Mouse (Mus musculus): ENCODE measurements around the gene Asl. TPM values are rescaled to one million over a fixed set of nuclear protein-coding genes. Genes with fewer than 3 reads are reported as not detected.

Gene Asl
- polyA plus RNA-seq, 1 experiment from 2014 or later: 23.1 TPM

- Histone ChIP-seq H3K4me1 (ENCODE audit: insufficient read depth) (no peaks in the 10 kb centered on the region), H3K27me3 (ENCODE audit: insufficient read depth, low read length) (no peaks in the 10 kb centered on the region), H3K27ac (ENCODE audit: low read depth) (no peak overlapping the region), H3K4me3 (ENCODE audit: low read depth, low read length) (no peak overlapping the region), H3K36me3 (ENCODE audit: insufficient read depth) (0 out of 2 replicates have a peak, but pooled peaks cover 3% of the 10 kb centered on the region), H3K9ac (no peak overlapping the region), H3K9me3 (ENCODE audit: low read depth, low read length) (no peaks in the 10 kb centered on the region), H3K4me2 (no peak overlapping the region)
- TF ChIP-seq CTCF (IDR thresholded peaks at IDR 0.05; ENCODE audit: low read depth): no peak
- DNase-seq (no peak), ATAC-seq (ENCODE audit: insufficient read depth) (no peak)
- 68% methylated on average over 7 of the region's 7 CpGs for WGBS
Observed at GRCm38 (mm10) chr5:130022366-130022765, 6.7 kb downstream of the Asl start.

DNA sequence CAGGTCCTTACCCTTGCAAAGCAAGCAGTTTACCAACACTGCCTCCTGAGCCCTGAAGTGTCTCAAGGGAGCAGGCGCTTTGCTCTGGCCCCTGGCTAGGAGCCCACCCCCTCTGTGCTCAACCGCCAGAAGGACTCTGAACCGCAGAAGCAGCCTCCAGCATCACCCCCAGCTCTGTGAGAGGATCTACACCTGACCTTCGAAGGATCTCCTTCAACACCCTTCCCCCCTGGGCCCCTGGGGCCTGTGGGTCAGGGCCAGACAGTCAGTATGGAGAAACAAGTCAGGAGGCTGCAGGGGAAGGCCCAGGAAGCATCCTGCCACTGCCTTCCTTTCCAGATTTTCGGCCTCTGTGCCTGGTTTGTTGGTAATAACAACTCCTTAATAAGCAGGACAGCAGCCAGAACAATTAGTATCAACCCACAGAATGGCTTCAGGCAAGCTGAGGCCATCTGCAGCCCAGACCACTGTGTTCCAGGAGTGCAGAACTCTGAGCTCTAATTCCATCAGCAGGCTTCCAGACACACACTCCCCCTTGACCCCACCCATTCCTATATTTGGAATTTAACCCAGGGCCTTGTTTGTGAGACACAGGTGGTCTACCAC, 7.6 kb downstream of the Asl start:
- no peaks in the 10 kb centered on the region for H3K4me1 ChIP-seq (ENCODE audit: insufficient read depth)
- no peaks in the 10 kb centered on the region for H3K9me3 ChIP-seq (ENCODE audit: low read depth, low read length)
- no peak for TF ChIP-seq CTCF (IDR thresholded peaks at IDR 0.05; ENCODE audit: low read depth)
- DNase-seq: no peak
- H3K27ac ChIP-seq (ENCODE audit: low read depth): no peak overlapping the region
- H3K9ac ChIP-seq: no peak overlapping the region
- no peak for ATAC-seq (ENCODE audit: insufficient read depth)
- H3K27me3 ChIP-seq (ENCODE audit: insufficient read depth, low read length): no peaks in the 10 kb centered on the region
- H3K4me2 ChIP-seq: no peak overlapping the region
- H3K36me3 ChIP-seq (ENCODE audit: insufficient read depth): 0 out of 2 replicates have a peak, but pooled peaks cover 5% of the 10 kb centered on the region
- 46% methylated on average over 5 of the region's 5 CpGs for WGBS
- no peak overlapping the region for H3K4me3 ChIP-seq (ENCODE audit: low read depth, low read length)

DNA sequence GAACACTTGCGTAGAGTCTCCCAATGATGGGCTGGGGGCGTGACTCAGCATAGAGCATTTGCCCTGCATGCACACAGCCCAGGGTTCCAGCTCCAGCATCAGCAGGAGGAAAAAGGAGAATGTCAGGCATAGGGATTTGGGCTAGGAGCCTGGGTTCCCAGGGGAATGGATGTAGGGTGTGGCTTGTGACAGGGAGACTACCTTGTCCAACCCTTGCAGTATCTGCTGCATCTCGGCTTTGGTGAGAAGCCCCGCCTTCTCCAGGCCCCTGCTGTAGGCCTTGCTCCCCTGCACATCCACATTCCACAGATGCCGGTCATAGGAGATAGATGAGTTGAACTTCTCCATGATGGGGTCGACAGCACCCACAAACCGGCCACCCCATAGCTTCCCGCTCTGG, 9.6 kb downstream of the Asl start:
- Histone ChIP-seq H3K27me3 (ENCODE audit: insufficient read depth, low read length) (no peaks in the 10 kb centered on the region), H3K4me3 (ENCODE audit: low read depth, low read length) (no peak overlapping the region), H3K4me2 (no peak overlapping the region), H3K9ac (no peak overlapping the region), H3K36me3 (ENCODE audit: insufficient read depth) (0 out of 2 replicates have a peak, but pooled peaks cover 9% of the 10 kb centered on the region), H3K9me3 (ENCODE audit: low read depth, low read length) (no peaks in the 10 kb centered on the region), H3K27ac (ENCODE audit: low read depth) (no peak overlapping the region), H3K4me1 (ENCODE audit: insufficient read depth) (no peaks in the 10 kb centered on the region)
- no peak for DNase-seq
- ATAC-seq (ENCODE audit: insufficient read depth): no peak
- TF ChIP-seq CTCF (IDR thresholded peaks at IDR 0.05; ENCODE audit: low read depth): no peak
- WGBS: 41% methylated on average over 8 of the region's 8 CpGs

DNA sequence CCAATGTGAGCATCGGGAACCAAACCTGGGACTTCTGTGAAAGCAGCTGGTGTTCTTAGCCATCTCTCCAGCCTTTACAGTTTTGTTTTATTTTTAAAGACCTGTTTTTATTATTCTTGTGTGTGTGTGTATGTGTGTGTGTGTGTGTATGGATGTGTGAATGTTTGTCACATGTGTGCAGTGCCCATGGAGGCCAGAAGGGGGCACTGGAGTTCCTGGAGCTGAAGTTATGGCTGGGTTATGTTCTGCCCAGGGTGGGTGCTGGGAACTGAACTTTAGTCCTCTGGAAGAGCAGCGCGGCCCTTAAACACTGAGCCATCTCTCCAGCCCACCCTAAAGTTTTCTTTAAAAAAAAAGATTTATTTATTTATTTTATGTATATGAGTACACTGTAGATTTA, 13.9 kb downstream of the Asl start:
- WGBS: 98% methylated on average over 3 of the region's 3 CpGs
- DNase-seq (no peak), ATAC-seq (ENCODE audit: insufficient read depth) (no peak)
- Histone ChIP-seq H3K4me2 (no peak overlapping the region), H3K9me3 (ENCODE audit: low read depth, low read length) (peaks cover 5% of the 10 kb centered on the region; the same call in 1 of the 2 replicates), H3K27me3 (ENCODE audit: insufficient read depth, low read length) (no peaks in the 10 kb centered on the region), H3K9ac (no peak overlapping the region), H3K27ac (ENCODE audit: low read depth) (no peak overlapping the region), H3K36me3 (ENCODE audit: insufficient read depth) (0 out of 2 replicates have a peak, but pooled peaks cover 9% of the 10 kb centered on the region), H3K4me3 (ENCODE audit: low read depth, low read length) (no peak overlapping the region), H3K4me1 (ENCODE audit: insufficient read depth) (no peaks in the 10 kb centered on the region)
- peak; percentile 5; the same call in 1 of the 2 replicates for TF ChIP-seq CTCF (IDR thresholded peaks at IDR 0.05; ENCODE audit: low read depth)

- H3K4me2 ChIP-seq: no peak overlapping the region
- H3K36me3 ChIP-seq (ENCODE audit: insufficient read depth): 0 out of 2 replicates have a peak, but pooled peaks cover under 1% of the 10 kb centered on the region
- H3K27me3 ChIP-seq (ENCODE audit: insufficient read depth, low read length): no peaks in the 10 kb centered on the region
- H3K27ac ChIP-seq (ENCODE audit: low read depth): no peak overlapping the region
- no peak overlapping the region for H3K9ac ChIP-seq
- H3K4me1 ChIP-seq (ENCODE audit: insufficient read depth): no peaks in the 10 kb centered on the region
- H3K4me3 ChIP-seq (ENCODE audit: low read depth, low read length): no peak overlapping the region
- 94% methylated on average over 5 of the region's 5 CpGs for WGBS
- DNase-seq (no peak), ATAC-seq (ENCODE audit: insufficient read depth) (no peak)
- peaks cover 5% of the 10 kb centered on the region; the same call in 1 of the 2 replicates for H3K9me3 ChIP-seq (ENCODE audit: low read depth, low read length)
- peak; percentile 54 for TF ChIP-seq CTCF (IDR thresholded peaks at IDR 0.05; ENCODE audit: low read depth)
Observed at GRCm38 (mm10) chr5:130010961-130011360, 18.1 kb downstream of the Asl start.

DNA sequence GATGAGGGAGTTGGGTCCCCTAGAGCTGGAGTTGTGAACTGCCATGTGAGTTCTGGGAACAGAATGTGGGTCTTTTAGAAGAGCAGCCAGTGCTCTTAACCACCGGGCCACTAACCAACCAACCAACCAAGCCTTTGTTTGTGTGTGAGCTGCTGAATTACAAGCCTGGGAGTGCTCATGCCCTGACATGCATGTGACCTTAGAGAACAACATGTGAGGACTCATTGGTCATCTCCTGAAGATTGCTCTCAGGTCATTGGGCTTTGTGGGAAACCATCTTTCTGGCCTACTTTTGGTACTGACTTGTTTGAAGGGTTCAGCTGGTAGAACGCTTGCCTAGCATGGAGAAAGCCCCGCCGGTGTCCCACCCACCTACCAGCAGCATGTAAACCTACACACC, 19.3 kb downstream of the Asl start:
- Histone ChIP-seq H3K9ac (no peak overlapping the region), H3K4me3 (ENCODE audit: low read depth, low read length) (no peak overlapping the region), H3K27ac (ENCODE audit: low read depth) (no peak overlapping the region), H3K4me1 (ENCODE audit: insufficient read depth) (no peaks in the 10 kb centered on the region), H3K36me3 (ENCODE audit: insufficient read depth) (no peaks in the 10 kb centered on the region), H3K4me2 (no peak overlapping the region), H3K27me3 (ENCODE audit: insufficient read depth, low read length) (no peaks in the 10 kb centered on the region), H3K9me3 (ENCODE audit: low read depth, low read length) (peaks cover 5% of the 10 kb centered on the region; the same call in 1 of the 2 replicates)
- WGBS: 95% methylated on average over 4 of the region's 4 CpGs
- no peak for DNase-seq
- TF ChIP-seq CTCF (IDR thresholded peaks at IDR 0.05; ENCODE audit: low read depth): no peak
- no peak for ATAC-seq (ENCODE audit: insufficient read depth)

GRCm38 (mm10) chr5:130008034-130008590, 20.9 kb downstream of the Asl start:
- H3K27ac ChIP-seq (ENCODE audit: low read depth): no peak overlapping the region
- WGBS: 79% methylated on average over 6 of the region's 6 CpGs
- no peak overlapping the region for H3K9ac ChIP-seq
- H3K4me2 ChIP-seq: no peak overlapping the region
- H3K4me3 ChIP-seq (ENCODE audit: low read depth, low read length): no peak overlapping the region
- H3K9me3 ChIP-seq (ENCODE audit: low read depth, low read length): peaks cover 5% of the 10 kb centered on the region; the same call in 1 of the 2 replicates
- H3K4me1 ChIP-seq (ENCODE audit: insufficient read depth): 0 out of 2 replicates have a peak, but pooled peaks cover 4% of the 10 kb centered on the region
- H3K27me3 ChIP-seq (ENCODE audit: insufficient read depth, low read length): no peaks in the 10 kb centered on the region
- no peak for TF ChIP-seq CTCF (IDR thresholded peaks at IDR 0.05; ENCODE audit: low read depth)
- H3K36me3 ChIP-seq (ENCODE audit: insufficient read depth): no peaks in the 10 kb centered on the region
- no peak for DNase-seq
- ATAC-seq (ENCODE audit: insufficient read depth): no peak

Measured in lung, embryonic 14.5 days (tissue).